Mouse (Mus musculus) MEL (cell line): ENCODE data around the gene Gpx5.

ENCODE experiments used
- CTCF ChIP-seq, 3 experiments: IDR thresholded peaks in 2 of 3; conservative IDR thresholded peaks in 1 of 3; 2 replicates each; pipeline ENCODE4 v1.5.1; 2011 to 2012; ENCODE audit warnings: low read length in 3 of 3, low read depth in 2 of 3, mild to moderate bottlenecking in 2 of 3, improper control_type of control experiment in 1 of 3, inconsistent platforms in 1 of 3, mixed read lengths in 1 of 3, moderate library complexity in 1 of 3; ENCODE audit not compliant: control insufficient read depth in 1 of 3, insufficient read depth in 1 of 3, poor library complexity in 1 of 3, severe bottlenecking in 1 of 3
- GATA1 ChIP-seq: IDR thresholded peaks from 2 replicates; pipeline ENCODE4 v1.6.1; 2011; ENCODE audit warnings: low read depth, low read length, improper control_type of control experiment
- MEF2A ChIP-seq: IDR thresholded peaks from 2 replicates; pipeline ENCODE4 v1.6.1; 2014; ENCODE audit warnings: low read depth, mild to moderate bottlenecking, inconsistent platforms, low read length, improper control_type of control experiment; ENCODE audit not compliant: poor library complexity, insufficient replicate concordance, severe bottlenecking; ENCODE audit errors: extremely low read depth
- NRF1 ChIP-seq: IDR thresholded peaks from 2 replicates; pipeline ENCODE4 v1.6.1; 2014; ENCODE audit warnings: low read depth, mild to moderate bottlenecking, inconsistent platforms, low read length, improper control_type of control experiment, moderate library complexity; ENCODE audit not compliant: poor library complexity, insufficient read depth, severe bottlenecking
- POLR2A ChIP-seq, 2 experiments: IDR thresholded peaks; 2 replicates each; pipeline ENCODE4 v1.6.1; 2011 to 2012; ENCODE audit warnings: low read length in 2 of 2, mild to moderate bottlenecking in 2 of 2, control low read depth in 1 of 2, improper control_type of control experiment in 1 of 2, low read depth in 1 of 2, moderate library complexity in 1 of 2; ENCODE audit not compliant: control insufficient read depth in 1 of 2, insufficient read depth in 1 of 2, poor library complexity in 1 of 2
- RAD21 ChIP-seq: IDR thresholded peaks from 2 replicates; pipeline ENCODE4 v1.6.1; 2011; ENCODE audit warnings: mild to moderate bottlenecking, low read depth, low read length, improper control_type of control experiment
- SIN3A ChIP-seq: IDR thresholded peaks from 2 replicates; pipeline ENCODE4 v1.6.1; 2012; ENCODE audit warnings: low read length, improper control_type of control experiment, inconsistent platforms
- TBP ChIP-seq: IDR thresholded peaks from 2 replicates; pipeline ENCODE4 v1.8.0; 2011; ENCODE audit warnings: low read depth, low read length, improper control_type of control experiment
- TCF12 ChIP-seq: IDR thresholded peaks from 2 replicates; pipeline ENCODE4 v1.6.1; 2014; ENCODE audit warnings: low read depth, mild to moderate bottlenecking, inconsistent platforms, low read length, improper control_type of control experiment, moderate library complexity
- UBTF ChIP-seq: IDR thresholded peaks from 2 replicates; pipeline ENCODE4 v1.6.1; 2012; ENCODE audit warnings: low read depth, mild to moderate bottlenecking, inconsistent platforms, low read length, improper control_type of control experiment, moderate library complexity, borderline replicate concordance; ENCODE audit not compliant: insufficient read depth
- USF2 ChIP-seq, 2 experiments: IDR thresholded peaks; 2 replicates each; pipeline ENCODE4 v1.6.1; 2011 to 2012; ENCODE audit warnings: improper control_type of control experiment in 2 of 2, low read length in 2 of 2, borderline replicate concordance in 1 of 2, inconsistent platforms in 1 of 2, low read depth in 1 of 2, mild to moderate bottlenecking in 1 of 2; ENCODE audit not compliant: insufficient read depth in 1 of 2
- ZNF384 ChIP-seq: IDR thresholded peaks from 2 replicates; pipeline ENCODE4 v1.6.1; 2012; ENCODE audit warnings: low read depth, mild to moderate bottlenecking, inconsistent platforms, low read length, improper control_type of control experiment

DNA sequence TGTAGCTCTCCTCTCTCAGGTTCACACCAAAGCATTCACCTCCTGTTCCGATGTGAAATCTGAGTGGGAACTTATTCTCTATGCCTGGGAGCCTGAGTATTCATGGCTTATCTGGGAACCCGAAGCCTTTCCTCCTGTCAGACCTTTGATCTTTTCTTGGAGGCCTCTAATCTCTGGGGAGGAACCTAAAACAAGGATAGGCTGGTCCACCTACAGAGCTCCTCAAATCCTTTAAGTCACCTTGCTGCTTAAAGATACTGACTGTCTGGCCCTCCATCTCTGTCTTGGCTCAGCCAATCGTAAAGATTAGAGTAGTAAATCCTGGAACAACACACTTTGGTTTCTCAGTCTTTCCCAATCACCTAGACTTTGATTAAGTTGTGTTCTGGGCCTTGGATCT, 6.0 kb upstream of the Gpx5 start:
- TF ChIP-seq ZNF384 (no peak), GATA1 (no peak), TBP (no peak), UBTF (no peak), CTCF (IDR thresholded peaks at IDR 0.05 in 2 of 3, conservative IDR thresholded peaks at IDR 0.05 in 1 of 3; ENCODE audit: control insufficient read depth in 1 of 3, insufficient read depth in 1 of 3, low read depth in 2 of 3, low read length in 3 of 3, poor library complexity in 1 of 3, severe bottlenecking in 1 of 3) (no peak), SIN3A (no peak), NRF1 (no peak), TCF12 (no peak), POLR2A (IDR thresholded peaks at IDR 0.05; ENCODE audit: control insufficient read depth in 1 of 2, insufficient read depth in 1 of 2, low read depth in 1 of 2, low read length in 2 of 2, poor library complexity in 1 of 2) (no peak), RAD21 (no peak), MEF2A (no peak), USF2 (IDR thresholded peaks at IDR 0.05; ENCODE audit: borderline replicate concordance in 1 of 2, insufficient read depth in 1 of 2, low read depth in 1 of 2, low read length in 2 of 2) (no peak)
